Mouse (Mus musculus): ENCODE measurements around the gene Defb18.
"Not testable (repeated sequence)": the region's sequence is repeated elsewhere in the genome, so short reads cannot be mapped to it uniquely, and the experiment has no call there.

Gene Defb18

DNA sequence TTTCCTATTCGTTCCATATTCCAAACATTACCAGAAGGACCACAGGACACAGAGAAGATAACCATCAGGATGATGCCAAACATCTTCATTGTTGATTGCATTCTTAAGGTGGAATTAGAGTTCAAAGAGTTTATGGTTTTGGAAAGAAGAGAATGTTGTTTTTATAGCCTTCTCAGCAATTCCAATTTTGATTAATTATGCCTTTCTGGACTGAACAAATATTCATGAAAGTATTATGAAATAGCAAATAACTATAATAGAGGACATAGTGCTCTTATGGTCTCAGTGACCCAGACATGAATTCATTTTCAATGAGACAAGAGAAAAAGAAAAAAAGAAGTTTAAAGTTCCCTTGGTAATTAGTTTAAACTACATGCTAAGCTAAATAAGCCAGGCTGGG lies at the start of gene Defb18:
TSS of gene Defb18 (minus strand) at position 101 of the 400 bp plus-strand sequence.
- in situ Hi-C loops (cut with MboI, MseI), result no loop called here

GRCm38 (mm10) chr1:18271095-18271494 lies 33.9 kb upstream of the Defb18 start:
- in situ Hi-C loops (cut with MboI, MseI), result no loop called here

GRCm38 (mm10) chr1:18268845-18269244 lies 31.6 kb upstream of the Defb18 start:
- in situ Hi-C loops (cut with MboI, MseI), result no loop called here

- in situ Hi-C loops (cut with MboI, MseI), result no loop called here
Measured at GRCm38 (mm10) chr1:18265038-18265437, 27.8 kb upstream of the Defb18 start, which contains the start of gene Defb41. Defb41 (minus strand) TSS chr1:18265138.

DNA sequence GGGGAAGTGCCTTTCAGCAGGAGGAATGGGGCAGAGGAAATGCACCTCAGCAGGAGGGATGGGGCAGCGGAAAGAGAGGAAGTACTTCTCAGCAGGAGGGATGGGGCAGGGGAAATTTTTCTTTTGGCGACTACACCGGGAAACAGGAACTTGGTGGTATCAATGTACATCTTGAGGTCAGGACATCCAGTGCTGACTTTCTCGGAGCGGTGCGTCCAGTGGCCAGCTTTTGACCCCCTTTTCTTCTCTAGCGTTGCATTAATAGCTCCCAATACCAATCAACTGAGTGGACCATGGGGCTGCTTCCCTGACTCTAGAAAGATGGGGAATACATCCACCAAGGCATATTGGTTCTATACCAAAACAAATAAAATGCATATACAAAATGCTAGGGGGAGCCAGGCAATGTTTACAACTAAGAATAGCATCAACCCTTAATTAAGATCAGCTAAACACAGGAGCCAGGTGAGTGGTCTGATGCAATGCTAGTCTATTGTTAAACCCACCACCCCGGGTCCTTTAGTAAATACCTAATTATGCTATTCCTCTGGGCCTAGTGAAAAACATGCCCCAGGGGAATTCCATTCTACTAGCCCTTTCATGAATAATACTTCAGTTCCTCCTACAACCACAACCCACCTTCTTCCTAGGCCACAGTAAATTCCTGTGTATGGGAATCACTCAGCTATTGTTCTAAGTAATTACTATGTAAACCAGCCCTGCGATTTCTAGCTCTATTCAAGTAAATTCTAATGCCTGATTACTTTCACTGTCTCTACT lies 8.7 kb upstream of the Defb18 start:
- in situ Hi-C loops (cut with MboI, MseI), result not testable (repeated sequence)

- in situ Hi-C loops (cut with MboI, MseI), result no loop called here
Measured at GRCm38 (mm10) chr1:18223385-18223945, 13.8 kb downstream of the Defb18 start.

GRCm38 (mm10) chr1:18191719-18192118 lies 45.5 kb downstream of the Defb18 start:
- in situ Hi-C loops (cut with MboI, MseI), result no loop called here

GRCm38 (mm10) chr1:18190714-18191712 lies 46.2 kb downstream of the Defb18 start:
- in situ Hi-C loops (cut with MboI, MseI), result no loop called here
